Mouse (Mus musculus) thymus, adult 2 months (tissue): ENCODE measurements around the gene Elk4.

Experiments used
- CTCF ChIP-seq: fragments of 200-500 bp; IDR thresholded peaks from 2 replicates; pipeline ENCODE4 v1.5.1; 2012; ENCODE audit warnings: mild to moderate bottlenecking, control low read depth, low read length, moderate library complexity, borderline replicate concordance; ENCODE audit not compliant: control insufficient read depth, poor library complexity, insufficient read depth; ENCODE audit errors: extremely low read depth
- POLR2A ChIP-seq: fragments of 200-500 bp; IDR thresholded peaks from 2 replicates; pipeline ENCODE4 v1.6.1; 2012; ENCODE audit warnings: mild to moderate bottlenecking, low read length, control low read depth, moderate library complexity; ENCODE audit not compliant: control insufficient read depth, poor library complexity, insufficient read depth; ENCODE audit errors: extremely low read depth

DNA sequence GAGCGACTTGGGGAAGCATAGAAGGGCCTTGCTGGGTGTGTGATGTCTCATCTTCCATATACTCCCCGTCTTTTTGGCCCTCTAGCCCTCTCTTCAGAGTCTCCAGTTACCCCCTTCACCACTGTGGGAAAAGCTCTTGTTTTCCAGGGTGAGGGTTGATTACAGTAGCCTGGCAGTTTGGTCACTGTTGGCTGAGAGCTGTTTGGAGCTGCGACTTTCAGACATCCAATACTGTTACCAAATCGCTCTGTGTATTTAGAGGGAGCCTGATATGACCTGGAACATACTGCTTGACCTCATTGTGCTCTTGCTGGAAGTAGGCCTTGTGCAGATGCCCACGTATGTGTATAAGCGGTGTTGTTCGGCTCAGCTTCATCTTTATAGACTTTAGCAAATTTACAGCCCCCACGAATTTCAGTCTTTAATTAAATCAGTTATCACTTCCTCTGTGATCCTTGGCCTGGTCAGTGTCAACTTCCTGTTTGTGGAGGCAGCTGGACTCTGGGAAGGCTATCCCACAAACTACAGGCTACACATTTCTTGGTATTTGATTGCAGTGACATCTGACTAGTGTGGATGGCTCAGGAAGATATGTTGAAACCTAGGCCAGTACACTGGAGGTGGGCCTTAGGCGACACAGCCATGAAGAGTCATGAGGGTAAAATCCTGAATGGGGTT, 17.2 kb upstream of the Elk4 start:
- no peak for TF ChIP-seq POLR2A
- no peak for TF ChIP-seq CTCF
